Mouse (Mus musculus): ENCODE results near the gene Cars. TPM values are rescaled to one million over a fixed set of nuclear protein-coding genes. Genes with fewer than 3 reads are reported as not detected.

Cars gene
- polyA plus RNA-seq (2017; shearing (Covaris generic)) = 48.5 TPM

GRCm38 (mm10) chr7:143599428-143600230, at the start of gene Cars:
Gene Cars (minus strand): TSS chr7:143600090.

GRCm38 (mm10) chr7:143649034-143649768, 49.3 kb upstream of the Cars start, which contains the start of gene Tnfrsf22:
Gene Tnfrsf22 (minus strand): TSS chr7:143649661.

GRCm38 (mm10) chr7:143628540-143628939, 28.6 kb upstream of the Cars start, which contains the start of gene Tnfrsf26:
Gene Tnfrsf26 (minus strand): TSS chr7:143628722.

GRCm38 (mm10) chr7:143548976-143549457, 50.9 kb downstream of the Cars start, which contains the start of gene Nap1l4:
Gene Nap1l4 (minus strand): TSS chr7:143549106.

Other genes with a start within 250 kb of the Cars start
- gene Cdkn1c, start 139.0 kb downstream of the Cars start, polyA plus RNA-seq (2017; shearing (Covaris generic)) = 0.78 TPM
- 0.44 TPM for gene Slc22a18, start 126.4 kb downstream of the Cars start, polyA plus RNA-seq (2017; shearing (Covaris generic))
- gene Phlda2, start 96.9 kb downstream of the Cars start, polyA plus RNA-seq (2017; shearing (Covaris generic)) = not detected
- gene Nap1l4, start 51.0 kb downstream of the Cars start, polyA plus RNA-seq (2017; shearing (Covaris generic)) = 314 TPM
- gene Tnfrsf26, start 28.6 kb upstream of the Cars start, polyA plus RNA-seq (2017; shearing (Covaris generic)) = 37.8 TPM
- 34.5 TPM for gene Tnfrsf22, start 49.6 kb upstream of the Cars start, polyA plus RNA-seq (2017; shearing (Covaris generic))
- gene Tnfrsf23, start 85.8 kb upstream of the Cars start, polyA plus RNA-seq (2017; shearing (Covaris generic)) = 6.1 TPM
- gene Osbpl5, start 156.9 kb upstream of the Cars start, polyA plus RNA-seq (2017; shearing (Covaris generic)) = 38.9 TPM
- not detected for gene Mrgprg, start 166.9 kb upstream of the Cars start, polyA plus RNA-seq (2017; shearing (Covaris generic))
- gene Mrgpre, start 184.4 kb upstream of the Cars start, polyA plus RNA-seq (2017; shearing (Covaris generic)) = 14.6 TPM
- 26.8 TPM for gene Nadsyn1, start 222.8 kb upstream of the Cars start, polyA plus RNA-seq (2017; shearing (Covaris generic))
- 19.9 TPM for gene Dhcr7, start 223.1 kb upstream of the Cars start, polyA plus RNA-seq (2017; shearing (Covaris generic))

Data from inflammation-experienced regulatory T-cells, adult 16 weeks (primary cell).